ENCODE assay signal across 13 mouse cellular contexts in genomic region chr13:31911956-31912355, GRCm38 (mm10).
A peak's percentile ranks its signal among the peaks of the same experiment; 100 is the strongest.
DNase-seq lines count a peak whose midpoint lies in the region; ATAC-seq lines count a peak whose summit lies in the region.
"Had no signal": no experiment of that assay in that cellular context is flagged by ENCODE, and none has a peak within 500 bp of the region (broad histone marks: within the 10 kb centered on the region; RNA-seq: fewer than 3 reads in every experiment).

No protein-coding gene starts in this region.

- no peak overlapping the region for H3K4me3 ChIP-seq in heart, embryonic 12.5 days
- no peak overlapping the region for H3K4me3 ChIP-seq in midbrain, embryonic 11.5 days (ENCODE audit: low read depth, low read length)
- no peak overlapping the region for H3K4me3 ChIP-seq in midbrain, embryonic 14.5 days (replicated peaks; ENCODE audit: low read depth, low read length)
- no peak overlapping the region for H3K4me3 ChIP-seq in limb, embryonic 11.5 days (ENCODE audit: low read depth, low read length)

- WGBS in heart, embryonic 12.5 days: 17% methylated on average over 5 of the region's 5 CpGs
- WGBS in midbrain, embryonic 11.5 days: 8% methylated on average over 5 of the region's 5 CpGs
- WGBS in midbrain, embryonic 14.5 days: 19% methylated on average over 5 of the region's 5 CpGs
- 6% methylated on average over 5 of the region's 5 CpGs for WGBS in limb, embryonic 11.5 days

- peak overlapping the region; percentile 7; the same call in 1 of the 2 replicates for H3K27ac ChIP-seq in heart, embryonic 12.5 days (ENCODE audit: poor library complexity, severe bottlenecking)
- H3K27ac ChIP-seq in midbrain, embryonic 11.5 days (ENCODE audit: low read depth, low read length): no peak overlapping the region
- no peak overlapping the region for H3K27ac ChIP-seq in midbrain, embryonic 14.5 days (replicated peaks; ENCODE audit: low read depth, low read length)
- no peak overlapping the region for H3K27ac ChIP-seq in limb, embryonic 11.5 days (replicated peaks; ENCODE audit: low read depth, low read length)

- H3K9me3 ChIP-seq in heart, embryonic 12.5 days (replicated peaks): no peaks in the 10 kb centered on the region
- H3K9me3 ChIP-seq in midbrain, embryonic 11.5 days (ENCODE audit: control insufficient read depth, low read length): no peaks in the 10 kb centered on the region
- H3K9me3 ChIP-seq in midbrain, embryonic 14.5 days (ENCODE audit: control insufficient read depth, low read length): no peaks in the 10 kb centered on the region
- H3K9me3 ChIP-seq in limb, embryonic 11.5 days (ENCODE audit: control insufficient read depth, low read length): no peaks in the 10 kb centered on the region

- DNase-seq in heart, postnatal 4 days: no peak
- peak; percentile 87 for DNase-seq in midbrain, embryonic 11.5 days (ENCODE audit: low spot score, missing footprints)
- no peak for DNase-seq in midbrain, embryonic 14.5 days
- peak; percentile 63 for DNase-seq in embryo, embryonic 11 days
- peak; percentile 62 for DNase-seq in limb, embryonic 11.5 days (ENCODE audit: low spot score)
- no peak for DNase-seq in cerebellum, adult 18-20 months
- no peak for DNase-seq in lung, adult 18-20 months
- DNase-seq: adrenal gland, adult 8-10 months; cerebellum, postnatal 10 days; gastrocnemius, postnatal 14 days; kidney, postnatal 25 days; left cerebral cortex, postnatal 4 days had no signal

- H3K27me3 ChIP-seq in heart, embryonic 12.5 days (replicated peaks): no peaks in the 10 kb centered on the region
- H3K27me3 ChIP-seq in midbrain, embryonic 11.5 days (ENCODE audit: control insufficient read depth, insufficient read depth, low read length): no peaks in the 10 kb centered on the region
- no peaks in the 10 kb centered on the region for H3K27me3 ChIP-seq in midbrain, embryonic 14.5 days (ENCODE audit: control insufficient read depth, insufficient read depth, low read length)
- H3K27me3 ChIP-seq in limb, embryonic 11.5 days (ENCODE audit: control insufficient read depth, insufficient read depth, low read length): no peaks in the 10 kb centered on the region

- ATAC-seq in heart, embryonic 12.5 days (ENCODE audit: insufficient number of reproducible peaks, low FRiP score): 0 out of 2 replicates have a peak, but pooled peaks have one; percentile 29
- ATAC-seq in midbrain, embryonic 11.5 days (ENCODE audit: low FRiP score): 0 out of 2 replicates have a peak, but pooled peaks have one; percentile 48
- ATAC-seq in midbrain, embryonic 14.5 days (ENCODE audit: low FRiP score, low TSS enrichment): no peak
- ATAC-seq in limb, embryonic 11.5 days (ENCODE audit: insufficient number of reproducible peaks, low FRiP score, low TSS enrichment, low read depth): peak; percentile 44; the same call in 1 of the 2 replicates

- H3K4me2 ChIP-seq in heart, embryonic 12.5 days: no peak overlapping the region
- H3K4me2 ChIP-seq in midbrain, embryonic 11.5 days: no peak overlapping the region
- H3K4me2 ChIP-seq in midbrain, embryonic 14.5 days (ENCODE audit: low read length): no peak overlapping the region
- H3K4me2 ChIP-seq in limb, embryonic 11.5 days (ENCODE audit: low read depth, severe bottlenecking): no peak overlapping the region

- no peaks in the 10 kb centered on the region for H3K36me3 ChIP-seq in heart, embryonic 12.5 days
- H3K36me3 ChIP-seq in midbrain, embryonic 11.5 days (ENCODE audit: control insufficient read depth, insufficient read depth, low read length): no peaks in the 10 kb centered on the region
- H3K36me3 ChIP-seq in midbrain, embryonic 14.5 days (ENCODE audit: control insufficient read depth, insufficient read depth, low read length): no peaks in the 10 kb centered on the region
- H3K36me3 ChIP-seq in limb, embryonic 11.5 days (ENCODE audit: control insufficient read depth, insufficient read depth, low read length): no peaks in the 10 kb centered on the region

- peaks cover 18% of the 10 kb centered on the region for H3K4me1 ChIP-seq in heart, embryonic 12.5 days (replicated peaks)
- H3K4me1 ChIP-seq in midbrain, embryonic 11.5 days (ENCODE audit: control insufficient read depth, insufficient read depth, low read length): peaks cover 6% of the 10 kb centered on the region; the same call in 1 of the 2 replicates
- H3K4me1 ChIP-seq in midbrain, embryonic 14.5 days (ENCODE audit: control insufficient read depth, insufficient read depth, low read length): 0 out of 2 replicates have a peak, but pooled peaks cover 3% of the 10 kb centered on the region
- peaks cover 7% of the 10 kb centered on the region for H3K4me1 ChIP-seq in limb, embryonic 11.5 days (ENCODE audit: control insufficient read depth, insufficient read depth, low read length)

- H3K9ac ChIP-seq in heart, embryonic 12.5 days: no peak overlapping the region
- H3K9ac ChIP-seq in midbrain, embryonic 11.5 days (ENCODE audit: low read length): no peak overlapping the region
- no peak overlapping the region for H3K9ac ChIP-seq in midbrain, embryonic 14.5 days (replicated peaks; ENCODE audit: low read length)
- H3K9ac ChIP-seq in limb, embryonic 11.5 days (ENCODE audit: low read length): no peak overlapping the region

Comparison
In these comparisons a context has a peak if more than half of its experiments do, and no peak if none do; other contexts are left out.
1. DNase-seq: peak in midbrain, embryonic 11.5 days (single experiment), embryo, embryonic 11 days (single experiment) and limb, embryonic 11.5 days (single experiment); none in heart, postnatal 4 days (single experiment), midbrain, embryonic 14.5 days (single experiment), cerebellum, adult 18-20 months (0 of 2) and lung, adult 18-20 months (0 of 2).